Mouse (Mus musculus) neural tube, embryonic 10.5 days (tissue): ENCODE results near the gene Cebpz.

Experiments used
- DNase-seq: peaks from one replicate; pipeline ENCODE4 v3.0.0-alpha.2; 2017; ENCODE audit warnings: low spot score; ENCODE audit errors: extremely low spot score

Gene Cebpz

DNA sequence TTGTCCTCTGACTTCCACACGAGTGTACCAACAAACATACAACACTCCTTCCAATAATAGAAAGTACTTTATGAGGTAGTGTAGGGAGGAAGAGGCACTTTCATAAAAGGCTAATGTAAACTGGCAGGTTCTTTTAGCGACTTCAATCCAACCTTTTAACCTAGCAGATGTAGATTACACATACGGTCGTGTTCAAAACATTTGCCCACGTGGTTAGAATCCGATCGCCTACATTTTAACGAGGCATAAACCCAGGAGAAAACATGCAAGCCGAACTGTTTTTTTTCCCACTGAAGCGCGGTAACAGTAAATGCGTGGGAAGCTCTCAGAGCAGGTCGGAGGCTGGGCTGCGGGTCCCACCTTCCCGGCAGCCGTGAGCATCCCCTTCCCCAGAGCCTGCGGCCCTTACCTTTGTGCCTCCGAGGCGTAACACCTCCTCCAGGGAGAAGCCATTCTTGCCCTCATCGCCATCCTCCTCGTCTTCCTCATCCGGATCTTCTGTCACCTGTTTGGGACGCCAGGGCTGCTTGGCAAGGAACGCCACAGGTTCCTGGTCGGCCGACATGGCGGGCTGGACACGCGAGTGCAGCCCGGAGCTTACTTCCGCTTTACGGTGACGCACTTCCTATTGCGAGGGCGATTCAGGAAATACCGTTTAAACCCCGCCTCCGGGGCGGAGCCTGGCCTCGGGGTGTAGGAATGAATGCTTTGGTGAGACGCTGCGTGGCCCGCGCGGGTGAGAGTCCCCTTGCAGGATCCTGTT is at the start of gene Cebpz, which contains the start of gene Ndufaf7:
TSS of gene Cebpz (minus strand) at position 601 of the 763 bp plus-strand sequence.
TSS of gene Ndufaf7 (plus strand) at position 671 of the 763 bp plus-strand sequence.
- DNase-seq = peak; percentile 97

DNA sequence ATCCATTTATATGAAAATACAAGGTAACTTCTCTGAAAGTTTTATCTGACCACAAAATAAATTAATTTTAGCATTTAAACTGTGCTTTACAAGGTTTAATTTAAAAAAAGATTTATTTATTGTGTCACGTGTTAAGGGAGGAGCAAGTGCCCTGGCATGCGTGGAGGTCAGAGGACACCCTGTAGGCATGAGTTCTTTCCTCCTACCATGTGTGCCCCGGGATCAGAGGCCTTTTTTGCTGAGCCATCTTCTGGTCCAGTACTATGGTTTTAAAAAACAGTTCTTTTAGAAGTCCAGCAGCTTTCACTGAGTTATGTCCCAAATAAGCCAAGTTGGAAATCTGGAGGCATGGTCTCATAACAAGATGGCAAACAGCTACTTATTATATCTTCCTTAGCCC is 46.9 kb upstream of the Cebpz start:
- DNase-seq = no peak

DNA sequence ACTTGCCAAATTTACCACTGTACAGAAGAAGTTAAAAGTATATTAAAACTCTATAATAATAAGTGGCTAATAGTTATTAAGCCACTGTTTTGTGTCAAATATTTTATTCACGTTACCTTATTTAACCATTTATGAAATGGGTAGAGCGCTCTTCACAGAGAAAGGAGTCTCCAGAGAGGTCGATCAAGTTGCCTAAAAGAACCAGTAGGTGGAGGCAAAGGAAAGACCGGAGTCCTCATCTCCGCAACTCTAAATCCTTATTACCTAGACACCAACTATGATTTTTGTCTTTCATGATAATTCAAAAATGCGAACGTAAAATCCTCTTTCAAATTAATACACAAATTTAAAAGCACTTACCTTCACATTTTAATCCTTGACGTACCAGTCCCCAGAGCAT is 46.3 kb upstream of the Cebpz start:
- DNase-seq = no peak

DNA sequence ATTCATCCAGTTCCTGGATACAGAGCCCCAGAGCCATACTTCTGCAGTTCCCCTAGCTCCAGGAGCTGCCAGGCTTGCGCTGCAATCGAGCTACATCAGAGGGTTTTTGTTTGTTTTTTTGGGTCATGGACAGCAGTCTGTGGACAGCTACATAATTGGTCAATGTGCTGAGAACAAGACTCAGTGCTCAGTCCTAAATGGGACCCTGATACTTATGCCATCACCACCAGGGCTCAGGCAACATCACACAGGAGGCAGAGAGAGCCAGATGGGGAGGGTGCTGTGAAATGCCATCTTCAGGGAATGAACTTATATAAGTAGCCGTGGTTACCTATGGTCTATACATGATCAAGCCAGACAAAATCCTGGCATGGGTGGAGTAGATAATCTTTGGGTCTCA is 31.6 kb upstream of the Cebpz start:
- DNase-seq = no peak

DNA sequence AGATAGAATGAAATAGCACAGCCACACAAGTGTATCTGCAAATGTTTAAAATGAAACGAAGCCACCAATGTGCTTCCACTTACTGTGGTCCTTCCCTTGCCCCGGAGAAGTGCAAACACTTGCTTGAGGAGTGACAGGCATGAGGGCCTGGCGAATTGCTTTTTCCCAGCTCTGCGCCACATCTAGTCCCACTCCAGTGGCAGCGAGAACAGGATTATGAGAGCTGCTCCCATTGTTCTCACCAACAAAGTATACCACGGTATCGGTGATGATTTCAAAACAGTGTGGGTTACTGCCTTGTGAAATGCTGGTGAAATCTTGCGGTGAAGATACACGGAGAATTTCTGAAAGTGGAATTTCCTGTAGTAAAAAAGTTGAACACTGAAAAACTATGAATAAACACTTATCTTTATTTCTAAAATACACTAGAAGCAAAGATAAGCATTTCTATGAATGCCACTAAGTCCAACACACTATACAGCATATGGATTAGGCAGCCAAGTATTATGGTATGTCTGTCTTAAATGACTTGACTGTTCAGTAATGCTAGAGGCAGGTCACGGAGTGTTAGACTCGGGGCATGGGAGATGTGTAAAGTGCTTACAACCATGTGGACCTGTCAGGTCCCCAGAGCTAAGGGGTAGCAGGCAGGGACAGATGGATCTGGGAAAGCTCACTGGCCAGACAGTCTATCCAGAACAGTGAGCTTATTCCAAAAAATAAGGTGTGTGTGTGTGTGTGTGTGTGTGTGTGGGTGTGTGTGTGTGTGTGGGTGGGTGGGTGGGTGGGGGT is 29.4 kb upstream of the Cebpz start:
- DNase-seq = no peak

DNA sequence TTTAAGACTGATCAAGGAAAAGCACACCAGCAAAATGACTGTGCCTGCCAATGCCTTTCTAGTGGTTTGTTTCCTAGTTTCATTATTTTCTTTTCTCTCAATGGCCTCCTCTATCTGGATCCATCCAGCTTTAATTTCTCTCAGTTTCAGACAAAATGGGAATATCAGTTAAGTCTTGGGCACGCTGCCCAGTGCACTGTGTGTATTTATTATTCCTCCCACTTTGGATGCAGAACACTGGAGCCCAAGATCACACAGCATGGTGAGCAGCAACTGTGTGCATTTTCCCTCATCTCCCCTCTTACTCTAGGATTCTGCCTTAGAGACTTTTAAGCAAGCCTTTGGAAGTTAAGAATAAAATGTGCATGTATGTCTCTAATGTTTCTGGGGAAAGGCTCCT is 27.5 kb upstream of the Cebpz start:
- DNase-seq = no peak

DNA sequence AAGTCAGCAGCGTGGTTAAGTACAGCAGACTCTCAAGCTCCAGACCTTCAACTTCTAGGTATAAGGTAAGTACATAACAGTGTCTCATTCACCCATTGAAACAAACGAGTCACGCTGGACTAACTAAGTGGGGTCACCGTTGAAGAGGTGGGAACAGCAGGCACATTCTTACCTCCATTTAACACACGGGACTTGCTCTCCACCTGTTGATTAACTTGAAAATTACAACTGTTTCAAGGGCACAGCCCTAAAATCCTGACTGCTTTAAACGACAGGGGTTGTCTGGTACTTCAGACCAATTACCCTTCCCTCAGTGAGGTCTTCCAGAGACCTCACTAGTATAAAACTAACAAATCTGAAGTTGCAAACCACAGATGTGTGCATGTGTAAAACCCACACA is 22.6 kb upstream of the Cebpz start:
- no peak for DNase-seq

DNA sequence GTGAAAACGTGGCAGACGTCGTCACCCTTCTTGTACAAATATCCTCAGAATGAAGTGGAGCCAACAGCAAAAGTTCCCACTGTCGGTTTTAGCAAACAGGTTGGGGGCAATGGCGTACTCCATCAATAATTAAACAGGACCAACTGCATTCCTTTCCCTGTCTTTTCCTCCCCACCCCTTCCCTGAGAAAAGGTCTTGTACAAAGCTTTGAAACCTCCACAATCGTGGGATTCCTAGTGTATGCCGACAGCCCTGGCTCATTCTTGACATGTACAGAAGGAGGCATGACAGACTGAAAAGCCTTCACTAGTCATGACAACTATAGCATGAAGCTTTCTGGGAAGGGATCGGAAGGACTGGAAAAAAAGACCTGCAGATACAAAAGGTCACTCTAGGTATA is 16.4 kb upstream of the Cebpz start:
- no peak for DNase-seq

DNA sequence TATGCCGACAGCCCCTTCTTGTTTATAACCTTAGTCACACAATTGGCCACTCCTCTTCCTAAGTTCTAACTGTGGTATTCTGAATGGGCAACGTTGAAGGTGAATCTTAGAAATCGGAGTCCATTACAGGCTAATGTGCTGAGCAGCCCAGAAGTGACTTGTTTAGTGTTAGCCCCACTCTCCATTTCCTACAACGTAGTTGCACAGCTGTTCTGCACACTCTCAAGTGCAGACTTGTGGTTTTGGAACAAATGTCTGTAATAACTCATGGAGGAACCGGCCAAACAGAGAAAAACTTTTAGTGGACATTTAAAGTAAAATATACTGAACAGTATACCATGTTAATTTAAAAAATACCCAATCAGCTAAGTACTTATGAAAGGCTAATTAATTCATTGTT is 15.2 kb upstream of the Cebpz start:
- no peak for DNase-seq

DNA sequence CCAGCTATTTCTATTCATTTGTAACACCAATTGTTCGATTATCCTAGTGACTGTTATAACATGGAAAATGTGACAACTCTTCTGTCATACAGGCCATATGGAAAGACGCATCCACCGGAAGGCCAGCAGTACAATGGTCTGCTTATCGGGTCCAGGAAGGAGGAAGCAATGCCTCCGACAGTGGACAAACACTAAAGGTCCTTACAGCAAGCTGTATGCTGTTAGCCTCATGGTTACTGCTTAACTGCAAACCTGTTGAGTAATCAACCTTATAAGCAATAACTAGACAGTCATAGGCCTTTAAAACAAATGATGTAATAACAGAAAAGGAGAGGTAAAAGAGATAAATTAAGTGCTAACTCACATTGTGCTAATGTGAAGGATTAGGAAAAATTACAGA is 14.4 kb upstream of the Cebpz start:
- DNase-seq = no peak

DNA sequence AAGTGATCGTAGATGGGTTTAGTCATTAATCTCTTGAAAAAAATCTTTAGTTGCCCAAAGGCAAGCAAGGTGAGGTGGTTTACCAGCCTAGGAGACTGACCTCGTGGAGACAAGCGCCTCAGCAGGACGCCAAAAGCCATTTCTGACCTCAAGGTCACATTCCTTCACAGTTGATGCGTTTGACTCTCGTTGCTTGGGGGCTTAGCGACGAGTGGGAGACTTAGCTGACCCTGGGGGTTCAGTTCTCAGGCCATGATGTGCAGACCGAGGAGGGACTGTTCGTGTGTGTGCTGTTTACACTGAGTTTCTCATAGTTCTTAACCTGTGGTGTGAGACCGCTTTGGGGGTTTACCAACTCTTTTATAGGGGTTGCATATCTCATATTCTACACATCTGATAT is 5.7 kb upstream of the Cebpz start:
- no peak for DNase-seq

DNA sequence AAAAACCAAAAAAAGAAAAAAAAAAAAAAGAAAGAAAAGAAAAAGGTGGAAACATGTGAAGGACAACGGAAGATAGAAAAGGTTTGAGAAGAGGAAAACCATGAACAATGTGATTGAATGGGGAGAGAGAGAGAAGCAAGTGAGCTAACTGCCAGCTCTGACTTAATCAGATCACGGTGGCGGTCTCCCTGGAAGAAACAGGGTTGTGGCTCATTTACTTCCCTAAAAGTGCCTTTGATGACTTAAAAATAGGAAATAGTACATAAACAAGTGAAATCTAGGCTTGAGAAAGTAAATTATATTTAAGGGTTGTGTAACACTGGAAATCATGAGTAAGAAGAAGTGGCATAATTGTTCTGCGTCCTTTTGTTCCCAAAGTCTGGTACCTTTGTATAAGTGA is 2.1 kb upstream of the Cebpz start:
- no peak for DNase-seq

DNA sequence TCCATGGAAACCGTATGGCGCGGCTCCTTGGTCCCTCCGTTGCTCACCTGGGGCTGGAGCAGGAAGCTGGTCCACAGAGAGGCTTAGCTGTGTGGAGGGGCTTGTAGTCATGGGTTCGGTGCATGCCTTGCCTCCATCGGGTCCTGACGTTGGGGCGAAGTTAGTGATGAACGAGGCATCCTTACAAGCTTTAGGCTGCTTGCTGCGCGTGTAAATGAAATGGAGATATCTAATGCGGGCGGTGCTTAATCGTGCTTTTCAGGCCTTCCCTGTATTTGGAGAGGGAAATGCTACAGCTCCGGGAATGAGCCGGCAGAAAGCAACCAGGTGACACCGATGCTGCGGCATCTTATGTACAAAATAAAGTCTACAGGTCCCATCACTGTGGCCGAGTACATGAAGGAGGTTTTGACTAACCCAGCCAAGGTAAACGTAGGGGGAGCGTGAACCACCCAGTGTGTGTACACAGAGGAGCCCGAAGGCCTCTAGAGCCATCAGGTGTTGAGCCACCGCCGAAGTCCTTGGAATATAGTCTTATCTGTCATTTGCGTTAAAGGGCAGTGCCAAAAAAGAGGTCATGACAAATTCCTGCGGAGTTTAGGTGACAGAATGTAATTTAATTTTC is 475 bp upstream of the Cebpz start:
- DNase-seq = no peak

DNA sequence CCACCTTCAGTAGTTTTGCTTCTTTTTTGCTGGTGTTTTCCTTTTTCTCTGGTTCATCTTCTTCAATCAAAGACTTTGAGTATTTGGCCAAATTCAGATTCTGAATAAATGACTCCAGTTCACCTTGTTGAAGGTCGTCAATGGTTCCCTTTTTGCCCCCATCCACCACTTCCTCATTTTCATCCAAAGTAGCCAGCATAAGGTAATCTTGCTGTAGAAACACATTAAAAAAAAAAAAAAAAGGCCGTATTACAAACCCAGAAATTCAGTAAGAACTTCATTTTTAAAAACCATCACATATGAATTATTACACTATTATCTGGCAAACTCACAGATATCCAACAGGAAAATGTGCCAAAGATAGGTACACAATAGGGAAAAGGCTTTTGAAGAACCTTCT is 1.0 kb downstream of the Cebpz start:
- no peak for DNase-seq

DNA sequence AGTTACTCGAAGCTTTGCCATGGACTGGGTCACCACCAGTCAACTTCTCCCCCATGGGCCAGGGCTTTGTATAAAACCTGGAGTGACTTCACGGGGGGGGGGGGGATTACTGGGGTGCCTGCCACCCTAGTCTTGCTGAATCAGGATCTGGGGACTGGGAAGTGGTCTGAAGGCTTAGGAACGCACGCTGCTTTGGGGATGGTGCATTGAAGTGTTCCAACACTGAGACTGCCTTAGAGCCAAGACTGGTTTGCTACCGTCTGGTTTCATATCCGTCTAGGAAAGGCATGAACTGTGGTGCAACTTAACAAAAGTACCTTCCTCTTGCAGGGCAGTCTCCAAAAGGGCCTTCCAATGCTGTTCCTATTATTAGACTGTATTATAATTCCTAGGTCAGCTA is 19.2 kb downstream of the Cebpz start:
- DNase-seq = no peak

DNA sequence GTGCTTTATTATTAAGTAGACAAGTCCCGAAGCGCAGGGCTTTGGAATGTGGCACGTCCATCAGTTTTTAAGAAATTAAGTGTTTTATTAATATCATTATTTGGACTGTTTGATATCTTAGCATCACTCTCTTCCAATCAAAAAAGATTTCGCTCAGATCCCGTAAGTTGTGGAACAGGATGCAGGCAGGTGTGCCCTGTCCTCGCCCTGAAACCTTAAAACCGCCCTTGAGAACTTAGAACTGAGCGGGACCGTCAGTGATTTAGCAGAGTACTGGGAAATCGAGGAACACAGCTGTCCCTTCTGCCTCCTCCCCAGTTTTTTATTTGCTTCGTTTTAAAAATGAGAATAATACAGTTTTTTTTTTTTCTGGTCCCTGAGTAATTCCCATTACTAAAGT is 20.0 kb downstream of the Cebpz start:
- DNase-seq = no peak

DNA sequence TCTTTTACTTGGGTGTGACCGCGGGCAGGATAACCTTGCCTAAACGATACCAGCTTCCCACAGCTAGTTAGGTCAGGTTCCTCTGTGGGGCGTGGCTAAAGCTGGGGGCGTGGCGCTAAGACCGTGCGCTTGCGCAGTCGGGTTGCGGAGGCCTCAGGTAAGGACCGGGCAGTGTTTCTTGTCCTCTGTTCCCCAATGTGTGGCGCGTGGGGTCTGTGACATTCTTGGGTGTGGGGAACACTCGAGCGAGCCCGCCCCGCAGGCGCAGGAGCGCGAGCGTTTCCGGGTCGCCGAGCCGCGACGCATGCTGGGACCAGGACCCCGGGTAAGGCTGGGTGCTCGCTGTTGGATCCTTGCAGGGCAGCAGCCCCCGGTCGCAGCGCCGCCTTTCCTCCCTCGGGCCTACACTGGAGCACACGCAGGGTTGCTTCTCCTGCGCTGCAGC is 20.5 kb downstream of the Cebpz start, which contains the start of gene Cebpzos:
TSS of gene Cebpzos (plus strand) at position 132 of the 445 bp plus-strand sequence.
- DNase-seq = peak; percentile 87

DNA sequence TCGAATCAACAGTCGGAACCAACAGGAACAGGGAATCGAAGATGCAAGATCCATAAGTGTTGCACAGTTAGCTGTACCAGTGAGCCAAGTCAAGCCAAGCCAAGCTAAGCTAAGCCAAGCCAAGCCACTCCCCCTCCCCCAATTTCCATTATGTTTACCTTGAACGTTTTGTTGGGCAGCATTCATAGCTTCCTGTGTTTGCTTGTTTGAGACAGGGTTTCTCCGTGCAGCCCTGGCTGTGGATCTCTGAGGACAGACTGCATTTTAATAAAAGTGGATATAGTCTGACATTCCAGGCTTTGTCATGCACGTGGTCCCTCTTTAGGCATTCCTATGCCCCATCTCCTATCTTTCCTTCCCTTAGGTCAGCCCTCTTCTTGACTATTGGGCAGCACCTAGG is 21.1 kb downstream of the Cebpz start:
- no peak for DNase-seq

DNA sequence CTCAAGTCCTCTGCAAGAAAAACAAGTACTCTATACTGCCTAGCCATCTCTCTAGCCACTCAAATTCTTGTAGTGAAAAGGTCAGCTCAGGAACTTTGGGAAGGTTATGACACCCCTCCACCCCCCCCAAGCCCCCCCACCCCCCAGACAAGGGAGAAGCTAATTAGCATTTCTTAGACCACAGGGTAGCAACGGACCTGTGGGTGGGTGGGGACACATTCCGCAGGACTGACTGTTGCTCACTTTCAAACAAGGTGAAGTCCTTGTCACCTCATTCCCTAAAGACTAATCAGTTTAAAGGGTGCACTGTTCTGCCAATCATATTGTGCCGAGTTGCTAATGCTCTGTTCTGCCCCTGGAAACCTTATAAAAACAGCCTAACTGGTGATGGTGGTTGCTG is 22.9 kb downstream of the Cebpz start:
- DNase-seq = no peak

DNA sequence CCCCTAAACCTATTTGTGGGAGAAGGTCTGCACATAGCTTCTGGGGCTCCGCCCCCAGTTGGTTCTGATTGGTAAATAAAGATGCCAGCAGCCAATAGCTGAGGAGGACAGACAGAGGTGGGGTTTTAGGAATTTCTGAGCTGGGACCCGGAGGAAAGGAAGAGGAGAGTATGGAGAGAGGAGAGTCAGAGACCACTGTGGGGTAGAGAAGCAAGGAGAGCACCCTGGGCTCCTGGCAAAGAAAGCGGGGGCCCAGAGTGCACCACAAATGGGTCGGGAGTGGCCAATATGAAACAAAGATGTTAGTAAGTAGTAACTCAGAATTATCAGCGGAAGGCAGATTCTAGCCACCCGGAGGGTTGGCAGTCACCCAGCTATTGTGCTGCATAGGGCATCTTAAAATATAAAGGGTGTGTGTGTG is 24.0 kb downstream of the Cebpz start:
- no peak for DNase-seq

DNA sequence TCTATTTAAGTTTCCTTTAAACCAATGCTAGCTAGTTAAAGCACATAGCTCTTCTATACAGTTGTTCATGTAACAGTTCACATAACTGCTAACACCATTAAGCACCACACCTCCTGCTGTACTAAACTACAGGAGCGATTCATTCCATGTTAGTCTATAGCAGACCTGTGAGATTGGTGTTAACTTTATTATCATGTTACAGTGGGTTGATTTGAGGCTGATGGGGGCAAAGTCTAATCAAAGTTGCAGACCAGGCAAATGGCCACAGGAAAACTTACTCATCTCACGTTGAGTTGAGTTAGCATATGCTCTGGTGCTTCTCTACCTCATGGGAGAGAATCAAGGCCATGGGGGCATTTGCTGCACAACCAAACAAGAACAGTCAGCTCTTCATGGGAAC is 27.5 kb downstream of the Cebpz start:
- no peak for DNase-seq

DNA sequence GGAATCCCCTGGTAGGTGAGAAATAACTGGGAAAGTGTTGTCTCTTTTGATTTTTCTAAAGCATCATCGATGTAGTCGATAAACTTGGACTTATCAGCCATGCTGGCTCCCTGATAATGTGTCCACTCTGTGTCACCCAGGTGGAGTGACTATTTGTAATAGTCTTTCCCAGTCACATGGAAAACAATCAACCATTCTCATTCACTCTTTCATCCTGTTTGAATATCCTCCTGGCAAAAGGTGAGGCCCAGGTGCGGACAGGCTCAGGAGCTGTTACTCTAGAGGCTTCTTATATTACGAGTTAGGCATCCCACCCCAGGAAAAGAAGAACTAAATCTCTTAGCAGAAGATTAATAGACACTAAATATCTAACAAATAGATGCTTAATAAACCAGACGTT is 30.0 kb downstream of the Cebpz start, which contains the start of gene Sult6b1:
TSS of gene Sult6b1 (minus strand) at position 101 of the 400 bp plus-strand sequence.
- no peak for DNase-seq
